Mouse (Mus musculus): ENCODE results near the gene Efcab14.

Gene Efcab14

GRCm38 (mm10) chr4:115780269-115780668, 42.7 kb downstream of the Efcab14 start:
- no peak for DNase-seq

- no peak for DNase-seq
Observed at GRCm38 (mm10) chr4:115780918-115781317, 43.4 kb downstream of the Efcab14 start, which contains the start of gene Tex38. TSS of gene Tex38 (minus strand) at chr4:115781018.

- no peak for DNase-seq
Observed at GRCm38 (mm10) chr4:115782026-115782805, 44.7 kb downstream of the Efcab14 start.

- peak; percentile 83 for DNase-seq
Observed at GRCm38 (mm10) chr4:115784769-115785510, 47.4 kb downstream of the Efcab14 start, which contains the start of gene Atpaf1. TSS of gene Atpaf1 (plus strand) at chr4:115784812.

GRCm38 (mm10) chr4:115785511-115786034, 48.0 kb downstream of the Efcab14 start:
- no peak for DNase-seq

- DNase-seq: no peak
Observed at GRCm38 (mm10) chr4:115790864-115791263, 53.3 kb downstream of the Efcab14 start.

- DNase-seq: no peak
Observed at GRCm38 (mm10) chr4:115795360-115795759, 57.8 kb downstream of the Efcab14 start.

GRCm38 (mm10) chr4:115799981-115800380, 62.4 kb downstream of the Efcab14 start:
- DNase-seq: no peak

- no peak for DNase-seq
Observed at GRCm38 (mm10) chr4:115812326-115812725, 74.8 kb downstream of the Efcab14 start.

GRCm38 (mm10) chr4:115815606-115816005, 78.1 kb downstream of the Efcab14 start:
- DNase-seq: no peak

GRCm38 (mm10) chr4:115820199-115820598, 82.7 kb downstream of the Efcab14 start:
- DNase-seq: no peak

GRCm38 (mm10) chr4:115820944-115821343, 83.4 kb downstream of the Efcab14 start:
- DNase-seq: no peak

GRCm38 (mm10) chr4:115821431-115821830, 83.9 kb downstream of the Efcab14 start:
- no peak for DNase-seq

- DNase-seq: no peak
Observed at GRCm38 (mm10) chr4:115821928-115822327, 84.4 kb downstream of the Efcab14 start.

GRCm38 (mm10) chr4:115824178-115824577, 86.6 kb downstream of the Efcab14 start:
- no peak for DNase-seq

- no peak for DNase-seq
Observed at GRCm38 (mm10) chr4:115825271-115825670, 87.7 kb downstream of the Efcab14 start.
